Mouse (Mus musculus): ENCODE measurements around the gene Ttc25.

DNA sequence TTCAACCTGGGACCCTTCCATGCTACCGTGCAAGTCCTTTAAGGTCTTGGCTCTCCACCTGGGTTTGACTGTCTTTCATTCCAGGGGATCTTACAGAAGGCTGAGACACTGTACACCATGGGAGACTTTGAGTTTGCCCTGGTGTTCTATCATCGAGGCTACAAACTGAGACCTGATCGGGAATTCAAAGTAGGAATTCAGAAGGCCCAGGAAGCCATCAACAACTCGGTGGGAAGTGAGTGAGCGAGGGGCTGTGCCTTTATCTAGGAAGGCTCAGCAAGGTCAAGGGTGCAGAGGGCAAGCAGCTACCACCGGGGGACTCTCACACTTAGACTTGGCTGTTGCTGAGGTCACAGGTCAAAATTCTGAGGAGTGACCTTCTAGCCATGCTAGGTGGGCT, 4.7 kb downstream of the Ttc25 start:
- TF ChIP-seq CTCF (IDR thresholded peaks at IDR 0.05; ENCODE audit: low read depth, low read length) (no peak), POLR2A (IDR thresholded peaks at IDR 0.05; ENCODE audit: extremely low read depth, insufficient read depth, low read length) (no peak)
